51 mouse cellular contexts compared by ENCODE assay signal in genomic region chr6:24734565-24734964, GRCm38 (mm10). TPM values are rescaled to one million over a fixed set of nuclear protein-coding genes. Genes with fewer than 3 reads are reported as not detected.
"Had no signal": no experiment of that assay in that cellular context is flagged by ENCODE, and none has a peak within 500 bp of the region (broad histone marks: within the 10 kb centered on the region; RNA-seq: fewer than 3 reads in every experiment).

No protein-coding gene starts in this region.

- H3K9me3 ChIP-seq: heart, embryonic 10.5 days; heart, embryonic 12.5 days; heart, embryonic 13.5 days; heart, embryonic 15.5 days; hindbrain, embryonic 10.5 days; hindbrain, embryonic 12.5 days; hindbrain, embryonic 13.5 days; hindbrain, embryonic 15.5 days; intestine, embryonic 15.5 days; kidney, embryonic 15.5 days had no signal

- H3K9ac ChIP-seq: heart, embryonic 12.5 days; heart, embryonic 13.5 days; heart, embryonic 15.5 days; hindbrain, embryonic 12.5 days; hindbrain, embryonic 13.5 days; hindbrain, embryonic 14.5 days; hindbrain, embryonic 15.5 days; intestine, embryonic 15.5 days; kidney, embryonic 15.5 days had no signal

- H3K27ac ChIP-seq: heart, embryonic 10.5 days; heart, embryonic 13.5 days; heart, embryonic 15.5 days; hindbrain, embryonic 10.5 days; hindbrain, embryonic 12.5 days; hindbrain, embryonic 13.5 days; hindbrain, embryonic 14.5 days; hindbrain, embryonic 15.5 days; hindbrain, postnatal 0 days; intestine, embryonic 15.5 days; kidney, embryonic 15.5 days; kidney, postnatal 0 days; layer of hippocampus, adult 2 months had no signal

- DNase-seq: heart, postnatal 10 days; heart, postnatal 14 days; heart, postnatal 36 days; heart, postnatal 4 days; kidney, adult 11 months; kidney, adult 18-20 months; kidney, adult 2 months; kidney, adult 8-10 months; kidney, adult 9 months; kidney, postnatal 10 days; kidney, postnatal 14 days; kidney, postnatal 25 days; kidney, postnatal 36 days; kidney, postnatal 4 days; layer of hippocampus, adult 9-11 months; layer of hippocampus, postnatal 36 days had no signal

- ATAC-seq: hindbrain, embryonic 16.5 days; hindbrain, postnatal 0 days; inflammation-experienced regulatory T-cells, adult 6 months; intestine, embryonic 15.5 days; intestine, embryonic 16.5 days; intestine, postnatal 0 days had no signal

- H3K27me3 ChIP-seq: heart, embryonic 12.5 days; heart, embryonic 13.5 days; heart, embryonic 15.5 days; hindbrain, embryonic 12.5 days; hindbrain, embryonic 13.5 days; hindbrain, embryonic 15.5 days; intestine, embryonic 15.5 days; kidney, embryonic 15.5 days had no signal

- H3K4me2 ChIP-seq: heart, embryonic 11.5 days; heart, embryonic 12.5 days; heart, embryonic 13.5 days; heart, embryonic 15.5 days; hindbrain, embryonic 12.5 days; hindbrain, embryonic 13.5 days; hindbrain, embryonic 14.5 days; hindbrain, embryonic 15.5 days; intestine, embryonic 15.5 days; kidney, embryonic 15.5 days had no signal

- H3K36me3 ChIP-seq: heart, embryonic 10.5 days; heart, embryonic 12.5 days; heart, embryonic 13.5 days; heart, embryonic 15.5 days; hindbrain, embryonic 10.5 days; hindbrain, embryonic 12.5 days; hindbrain, embryonic 13.5 days; hindbrain, embryonic 15.5 days; intestine, embryonic 15.5 days; kidney, embryonic 15.5 days had no signal

- H3K4me1 ChIP-seq: heart, embryonic 10.5 days; heart, embryonic 12.5 days; heart, embryonic 13.5 days; heart, embryonic 15.5 days; hindbrain, embryonic 10.5 days; hindbrain, embryonic 12.5 days; hindbrain, embryonic 13.5 days; hindbrain, embryonic 15.5 days; intestine, embryonic 15.5 days; kidney, embryonic 15.5 days had no signal

- H3K4me3 ChIP-seq: heart, embryonic 10.5 days; heart, embryonic 12.5 days; heart, embryonic 13.5 days; heart, embryonic 15.5 days; hindbrain, embryonic 10.5 days; hindbrain, embryonic 12.5 days; hindbrain, embryonic 13.5 days; hindbrain, embryonic 15.5 days; intestine, embryonic 15.5 days; kidney, embryonic 15.5 days; layer of hippocampus, adult 2 months had no signal

RNA-seq across cellular contexts. Expression of gene Hyal6, which starts 1.5 kb away (rescaled TPM):
- total RNA-seq: heart, postnatal 10 days; heart, postnatal 14 days; heart, postnatal 25 days; heart, postnatal 36 days; heart, postnatal 4 days; hematopoietic stem cell, adult 5-6 weeks; hindbrain, postnatal 0 days; layer of hippocampus, adult 18-20 months; layer of hippocampus, adult 2 months; layer of hippocampus, adult 8-10 months; layer of hippocampus, postnatal 10 days; layer of hippocampus, postnatal 14 days; layer of hippocampus, postnatal 25 days; layer of hippocampus, postnatal 36 days; left cerebral cortex, adult 18-20 months had no signal
- polyA plus RNA-seq: heart, embryonic 10.5 days; heart, embryonic 11.5 days; heart, embryonic 12.5 days; heart, embryonic 13.5 days; heart, embryonic 14.5 days; heart, embryonic 15.5 days; heart, embryonic 16.5 days; heart, postnatal 0 days; hindbrain, embryonic 10.5 days; hindbrain, embryonic 11.5 days; hindbrain, embryonic 12.5 days; hindbrain, embryonic 13.5 days; hindbrain, embryonic 14.5 days; hindbrain, embryonic 15.5 days; hindbrain, embryonic 16.5 days; hindbrain, postnatal 0 days; inflammation-experienced regulatory T-cells, adult 6 months; intestine, embryonic 14.5 days; intestine, embryonic 15.5 days; intestine, embryonic 16.5 days; intestine, postnatal 0 days; kidney, adult 2 months; kidney, embryonic 15.5 days; kidney, embryonic 16.5 days; kidney, postnatal 0 days; large intestine, adult 2 months had no signal

RNA-seq across cellular contexts. Expression of gene Hyal4, which starts 13.6 kb away (rescaled TPM):
- total RNA-seq: heart, postnatal 10 days; heart, postnatal 14 days; heart, postnatal 25 days; heart, postnatal 36 days; heart, postnatal 4 days; hematopoietic stem cell, adult 5-6 weeks; hindbrain, postnatal 0 days; layer of hippocampus, adult 18-20 months; layer of hippocampus, adult 2 months; layer of hippocampus, adult 8-10 months; layer of hippocampus, postnatal 10 days; layer of hippocampus, postnatal 14 days; layer of hippocampus, postnatal 25 days; layer of hippocampus, postnatal 36 days; left cerebral cortex, adult 18-20 months had no signal
- polyA plus RNA-seq: heart, embryonic 10.5 days; heart, embryonic 11.5 days; heart, embryonic 12.5 days; heart, embryonic 13.5 days; heart, embryonic 14.5 days; heart, embryonic 15.5 days; heart, embryonic 16.5 days; heart, postnatal 0 days; hindbrain, embryonic 10.5 days; hindbrain, embryonic 11.5 days; hindbrain, embryonic 12.5 days; hindbrain, embryonic 13.5 days; hindbrain, embryonic 14.5 days; hindbrain, embryonic 15.5 days; hindbrain, embryonic 16.5 days; hindbrain, postnatal 0 days; inflammation-experienced regulatory T-cells, adult 6 months; intestine, embryonic 14.5 days; intestine, embryonic 15.5 days; intestine, embryonic 16.5 days; intestine, postnatal 0 days; kidney, adult 2 months; kidney, embryonic 14.5 days; kidney, embryonic 15.5 days; kidney, embryonic 16.5 days; large intestine, adult 2 months had no signal

RNA-seq across cellular contexts. Expression of gene Spam1, which starts 56.4 kb away (rescaled TPM):
- total RNA-seq: heart, postnatal 10 days; heart, postnatal 14 days; heart, postnatal 25 days; heart, postnatal 36 days; heart, postnatal 4 days; hematopoietic stem cell, adult 5-6 weeks; hindbrain, postnatal 0 days; layer of hippocampus, adult 18-20 months; layer of hippocampus, adult 2 months; layer of hippocampus, adult 8-10 months; layer of hippocampus, postnatal 10 days; layer of hippocampus, postnatal 14 days; layer of hippocampus, postnatal 25 days; layer of hippocampus, postnatal 36 days; left cerebral cortex, adult 18-20 months had no signal
- polyA plus RNA-seq: heart, embryonic 10.5 days; heart, embryonic 11.5 days; heart, embryonic 12.5 days; heart, embryonic 13.5 days; heart, embryonic 14.5 days; heart, embryonic 15.5 days; heart, embryonic 16.5 days; heart, postnatal 0 days; hindbrain, embryonic 10.5 days; hindbrain, embryonic 11.5 days; hindbrain, embryonic 12.5 days; hindbrain, embryonic 13.5 days; hindbrain, embryonic 14.5 days; hindbrain, embryonic 15.5 days; hindbrain, embryonic 16.5 days; hindbrain, postnatal 0 days; intestine, embryonic 14.5 days; intestine, embryonic 15.5 days; intestine, embryonic 16.5 days; intestine, postnatal 0 days; kidney, adult 2 months; kidney, embryonic 14.5 days; kidney, embryonic 15.5 days; kidney, embryonic 16.5 days; kidney, postnatal 0 days; large intestine, adult 2 months had no signal
